8 mouse cellular contexts compared by ENCODE assay signal in the genomic region with DNA sequence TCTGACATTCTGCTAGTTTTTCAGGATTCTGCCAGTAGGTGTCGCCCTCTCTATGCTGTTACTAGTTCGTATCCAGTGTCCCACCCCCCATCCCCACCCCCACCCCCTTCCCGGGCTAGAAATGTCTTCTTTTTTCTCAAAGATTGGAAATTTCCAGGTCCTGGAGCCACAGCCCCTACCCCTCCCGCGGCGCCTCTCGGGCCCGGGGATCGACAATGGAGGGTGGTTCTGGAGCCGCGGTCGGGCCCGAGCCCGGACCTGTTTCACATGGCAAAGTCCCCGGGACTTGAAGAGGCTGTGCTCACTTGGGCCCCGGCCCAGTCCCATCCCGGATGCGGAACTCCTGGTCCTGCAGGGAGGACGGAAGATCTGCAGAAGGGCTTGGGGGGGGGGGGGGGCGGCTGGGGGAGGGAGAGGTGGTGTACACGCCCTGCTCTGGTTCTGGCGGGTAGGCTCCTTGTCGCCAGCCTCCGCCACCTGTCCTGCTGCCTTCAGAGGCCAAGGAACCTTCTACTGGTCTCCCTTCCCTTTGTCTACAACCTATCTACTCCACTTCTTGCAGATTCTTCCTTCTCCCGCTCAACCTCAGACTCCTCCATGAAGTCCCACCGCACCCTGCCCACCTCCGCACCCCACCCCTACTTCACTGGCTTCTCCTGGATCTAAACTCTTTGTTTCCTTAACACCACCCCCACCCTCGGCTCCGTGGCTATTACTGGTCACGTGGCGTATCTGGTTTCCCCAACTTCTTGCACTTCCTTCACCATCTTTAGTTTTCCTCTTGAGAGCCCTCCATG. TPM values are rescaled to one million over a fixed set of nuclear protein-coding genes. Genes with fewer than 3 reads are reported as not detected.
DNase-seq lines count a peak whose midpoint lies in the region; ATAC-seq and TF ChIP-seq lines count a peak whose summit lies in the region.

No protein-coding gene starts in this region.

- TF ChIP-seq EP300 in ES-Bruce4 (IDR thresholded peaks at IDR 0.05; ENCODE audit: insufficient read depth, low read depth, low read length): 0 out of 2 replicates have a peak, but pooled peaks have one; percentile 48

- no peaks in the 10 kb centered on the region for H3K27me3 ChIP-seq in ES-Bruce4 (ENCODE audit: control insufficient read depth, insufficient read depth, low read length, poor library complexity, severe bottlenecking)
- no peaks in the 10 kb centered on the region for H3K27me3 ChIP-seq in forebrain, embryonic 14.5 days (replicated peaks; ENCODE audit: control insufficient read depth, insufficient read depth, low read length)
- no peaks in the 10 kb centered on the region for H3K27me3 ChIP-seq in liver, embryonic 16.5 days (ENCODE audit: control insufficient read depth, insufficient read depth, low read depth, low read length)
- H3K27me3 ChIP-seq in neural tube, embryonic 14.5 days (ENCODE audit: control insufficient read depth, insufficient read depth, low read length): no peaks in the 10 kb centered on the region

- peak; percentile 31 for DNase-seq in c-Kit-negative CD71-positive TER-119-positive erythroid progenitor cells, embryonic 14.5 days (ENCODE audit: low read depth, low spot score)
- peak; percentile 93 for DNase-seq in forebrain, embryonic 14.5 days (ENCODE audit: low spot score)
- DNase-seq in heart, postnatal 10 days: peak; percentile 88 to 94
- DNase-seq in kidney, postnatal 4 days: peak; percentile 90 to 92
- peak; percentile 24 to 70 for DNase-seq in thymus, postnatal 10 days (ENCODE audit: low spot score in 2 of 2)

- 7% methylated on average over 28 of the region's 31 CpGs for WGBS in forebrain, embryonic 14.5 days
- WGBS in liver, embryonic 16.5 days (ENCODE audit: insufficient replicate concordance): 3% methylated on average over 30 of the region's 31 CpGs
- WGBS in neural tube, embryonic 14.5 days: 8% methylated on average over 26 of the region's 31 CpGs

- H3K36me3 ChIP-seq in ES-Bruce4 (ENCODE audit: control insufficient read depth, insufficient read depth, low read length, poor library complexity, severe bottlenecking): no peaks in the 10 kb centered on the region
- H3K36me3 ChIP-seq in forebrain, embryonic 14.5 days (ENCODE audit: control insufficient read depth, insufficient read depth, low read length): no peaks in the 10 kb centered on the region
- H3K36me3 ChIP-seq in liver, embryonic 16.5 days (ENCODE audit: control insufficient read depth, insufficient read depth): no peaks in the 10 kb centered on the region
- H3K36me3 ChIP-seq in neural tube, embryonic 14.5 days (ENCODE audit: control insufficient read depth, insufficient read depth, low read length): no peaks in the 10 kb centered on the region

- H3K27ac ChIP-seq in ES-Bruce4 (ENCODE audit: insufficient read depth, low read length): peak overlapping the region; percentile 67
- peak overlapping the region; percentile 34; the same call in 1 of the 2 replicates for H3K27ac ChIP-seq in forebrain, embryonic 14.5 days (ENCODE audit: low read depth, low read length)
- no peak overlapping the region for H3K27ac ChIP-seq in liver, embryonic 16.5 days (ENCODE audit: low read length)
- no peak overlapping the region for H3K27ac ChIP-seq in neural tube, embryonic 14.5 days (ENCODE audit: low read depth, low read length)

- peak; percentile 3 for TF ChIP-seq CTCF in ES-Bruce4 (IDR thresholded peaks at IDR 0.05; ENCODE audit: low read depth, low read length)

- intact Hi-C loops in heart, postnatal 10 days (cut with DNase I): loop anchor here (5.0 kb wide), 3 partner anchors 33 to 393 kb away; no protein-coding TSS in a partner anchor

- H3K4me1 ChIP-seq in ES-Bruce4 (ENCODE audit: control insufficient read depth, insufficient read depth, low read length): no peaks in the 10 kb centered on the region
- H3K4me1 ChIP-seq in forebrain, embryonic 14.5 days (ENCODE audit: control insufficient read depth, insufficient read depth, low read length): peaks cover 4% of the 10 kb centered on the region; the same call in 1 of the 2 replicates
- no peaks in the 10 kb centered on the region for H3K4me1 ChIP-seq in liver, embryonic 16.5 days (ENCODE audit: control insufficient read depth, low read depth, low read length)
- no peaks in the 10 kb centered on the region for H3K4me1 ChIP-seq in neural tube, embryonic 14.5 days (ENCODE audit: control insufficient read depth, insufficient read depth, low read length)

- TF ChIP-seq POLR2A in ES-Bruce4 (IDR thresholded peaks at IDR 0.05; ENCODE audit: insufficient read depth, low read length): no peak

- peak; percentile 77 for ATAC-seq in forebrain, embryonic 14.5 days
- ATAC-seq in liver, embryonic 16.5 days (ENCODE audit: low read depth): 0 out of 2 replicates have a peak, but pooled peaks have one; percentile 11
- ATAC-seq in neural tube, embryonic 14.5 days (ENCODE audit: low read depth): peak; percentile 60

- H3K4me2 ChIP-seq in forebrain, embryonic 14.5 days (ENCODE audit: low read length): peak overlapping the region; percentile 72
- H3K4me2 ChIP-seq in liver, embryonic 16.5 days (ENCODE audit: low read depth, low read length): peak overlapping the region; percentile 60
- peak overlapping the region; percentile 78 for H3K4me2 ChIP-seq in neural tube, embryonic 14.5 days (ENCODE audit: low read depth, low read length)

- peak overlapping the region; percentile 69 for H3K4me3 ChIP-seq in ES-Bruce4 (ENCODE audit: low read depth, low read length)
- H3K4me3 ChIP-seq in forebrain, embryonic 14.5 days (ENCODE audit: low read depth, low read length): peak overlapping the region; percentile 34
- peak overlapping the region; percentile 57 for H3K4me3 ChIP-seq in liver, embryonic 16.5 days (ENCODE audit: low read depth, low read length)
- H3K4me3 ChIP-seq in neural tube, embryonic 14.5 days (ENCODE audit: low read depth, low read length): peak overlapping the region; percentile 50

- H3K9ac ChIP-seq in ES-Bruce4 (ENCODE audit: low read depth, poor library complexity, severe bottlenecking): peak overlapping the region; percentile 92
- H3K9ac ChIP-seq in forebrain, embryonic 14.5 days (ENCODE audit: low read length): peak overlapping the region; percentile 79
- H3K9ac ChIP-seq in liver, embryonic 16.5 days (ENCODE audit: low read depth, low read length): peak overlapping the region; percentile 29; the same call in 1 of the 2 replicates
- peak overlapping the region; percentile 73 for H3K9ac ChIP-seq in neural tube, embryonic 14.5 days (replicated peaks; ENCODE audit: low read depth, low read length)

- no peaks in the 10 kb centered on the region for H3K9me3 ChIP-seq in ES-Bruce4 (replicated peaks; ENCODE audit: control insufficient read depth, insufficient read depth, low read length, poor library complexity, severe bottlenecking)
- H3K9me3 ChIP-seq in forebrain, embryonic 14.5 days (replicated peaks; ENCODE audit: control insufficient read depth, low read length): no peaks in the 10 kb centered on the region
- H3K9me3 ChIP-seq in liver, embryonic 16.5 days (replicated peaks; ENCODE audit: control insufficient read depth, low read length): no peaks in the 10 kb centered on the region
- no peaks in the 10 kb centered on the region for H3K9me3 ChIP-seq in neural tube, embryonic 14.5 days (ENCODE audit: control insufficient read depth, low read length)

RNA-seq across cellular contexts. Expression of gene 1110038F14Rik, which starts 25.7 kb away (rescaled TPM):
- polyA plus RNA-seq in ES-Bruce4 (2011; ENCODE audit: insufficient read depth, insufficient read length, low read depth, missing spikeins): 27.5 and 27.8 TPM in 2 replicates
- polyA plus RNA-seq in forebrain, embryonic 14.5 days (2014; fragmentation: Nextera tagmentation; extraction: Ambion mirVana): 56.5 and 63.9 TPM in 2 replicates
- 10 to 100 TPM; 25.8 to 26.2 TPM for total RNA-seq in heart, postnatal 10 days (2021)
- 17.2 and 17.8 TPM in 2 replicates for polyA plus RNA-seq in liver, embryonic 16.5 days (2015; fragmentation: Nextera tagmentation; extraction: Ambion mirVana)
- 47.2 and 48.1 TPM in 2 replicates for polyA plus RNA-seq in neural tube, embryonic 14.5 days (2014; fragmentation: Nextera tagmentation; extraction: Ambion mirVana)

RNA-seq across cellular contexts. Expression of gene Zfp647, which starts 48.8 kb away (rescaled TPM):
- polyA plus RNA-seq in ES-Bruce4 (2011; ENCODE audit: insufficient read depth, insufficient read length, low read depth, missing spikeins): 6.7 and 7.4 TPM in 2 replicates
- 36.2 and 39.4 TPM in 2 replicates for polyA plus RNA-seq in forebrain, embryonic 14.5 days (2014; fragmentation: Nextera tagmentation; extraction: Ambion mirVana)
- total RNA-seq in heart, postnatal 10 days (2021): 1 to 10 TPM; 3.9 to 5.0 TPM
- polyA plus RNA-seq in liver, embryonic 16.5 days (2015; fragmentation: Nextera tagmentation; extraction: Ambion mirVana): 0.80 and 0.90 TPM in 2 replicates
- polyA plus RNA-seq in neural tube, embryonic 14.5 days (2014; fragmentation: Nextera tagmentation; extraction: Ambion mirVana): 21.2 and 23.0 TPM in 2 replicates

Comparison
In these comparisons a context has a peak if more than half of its experiments do, and no peak if none do; other contexts are left out.
1. H3K27ac ChIP-seq: peak in ES-Bruce4 (single experiment) and forebrain, embryonic 14.5 days (single experiment); none in liver, embryonic 16.5 days (single experiment) and neural tube, embryonic 14.5 days (single experiment).
2. H3K9ac ChIP-seq: peak in every context shown above with its lines; median percentile 92 in ES-Bruce4; 79 in forebrain, embryonic 14.5 days; 73 in neural tube, embryonic 14.5 days; 29 in liver, embryonic 16.5 days.
3. DNase-seq: peak in every context shown above with its lines; median percentile 93 in forebrain, embryonic 14.5 days; 91 in heart, postnatal 10 days; 91 in kidney, postnatal 4 days; 47 in thymus, postnatal 10 days; 31 in c-Kit-negative CD71-positive TER-119-positive erythroid progenitor cells, embryonic 14.5 days.
4. ATAC-seq: peak in every context shown above with its lines; median percentile 77 in forebrain, embryonic 14.5 days; 60 in neural tube, embryonic 14.5 days; 11 in liver, embryonic 16.5 days.
5. Peak in every context shown above with its lines, with median percentiles within 50 percentile points of each other: H3K4me3 ChIP-seq and H3K4me2 ChIP-seq.